Mouse (Mus musculus) thymus, adult 2 months (tissue): ENCODE results near the gene Polr3gl.

Source experiments
- CTCF ChIP-seq: fragments of 200-500 bp; IDR thresholded peaks from 2 replicates; pipeline ENCODE4 v1.5.1; 2012; ENCODE audit warnings: mild to moderate bottlenecking, control low read depth, low read length, moderate library complexity, borderline replicate concordance; ENCODE audit not compliant: control insufficient read depth, poor library complexity, insufficient read depth; ENCODE audit errors: extremely low read depth
- POLR2A ChIP-seq: fragments of 200-500 bp; IDR thresholded peaks from 2 replicates; pipeline ENCODE4 v1.6.1; 2012; ENCODE audit warnings: mild to moderate bottlenecking, low read length, control low read depth, moderate library complexity; ENCODE audit not compliant: control insufficient read depth, poor library complexity, insufficient read depth; ENCODE audit errors: extremely low read depth

GRCm38 (mm10) chr3:96576005-96576658 lies 17.8 kb downstream of the Polr3gl start:
- no peak for TF ChIP-seq POLR2A
- TF ChIP-seq CTCF, result no peak
